Mouse (Mus musculus): ENCODE results near the gene Sstr5. TPM values are rescaled to one million over a fixed set of nuclear protein-coding genes. Genes with fewer than 3 reads are reported as not detected.

Sstr5 gene
- polyA plus RNA-seq (2015; fragmentation: Nextera tagmentation; extraction: Ambion mirVana) = 0.05 TPM in 1 of 2 replicates, not detected in the other

GRCm38 (mm10) chr17:25497013-25497412 is at the start of gene Sstr5:
Sstr5 (minus strand) TSS chr17:25497288.
- ATAC-seq = no peak
- Histone ChIP-seq H3K4me3 (ENCODE audit: low read depth, low read length) (no peak within 1 kb of the TSS), H3K9ac (replicated peaks; ENCODE audit: low read depth) (no peak within 1 kb of the TSS), H3K27me3 (replicated peaks; ENCODE audit: insufficient read depth, low read length) (peaks cover 15% of the 10 kb centered on the region), H3K9me3 (ENCODE audit: low read length) (no peaks in the 10 kb centered on the region), H3K4me2 (replicated peaks; ENCODE audit: low read depth, low read length) (no peak within 1 kb of the TSS), H3K27ac (ENCODE audit: low read length) (no peak within 1 kb of the TSS), H3K4me1 (ENCODE audit: insufficient read depth, low read depth, low read length) (no peaks in the 10 kb centered on the region), H3K36me3 (ENCODE audit: insufficient read depth, low read length) (no peaks in the 10 kb centered on the region)
- WGBS = 3% methylated on average over 17 of the region's 28 CpGs
- peak; percentile 26 for DNase-seq (ENCODE audit: low spot score)
- TF ChIP-seq EP300 (IDR thresholded peaks at IDR 0.05) (no peak), CTCF (IDR thresholded peaks at IDR 0.05) (no peak)

- ATAC-seq = no peak
- TF ChIP-seq CTCF (IDR thresholded peaks at IDR 0.05) = no peak
- TF ChIP-seq EP300 (IDR thresholded peaks at IDR 0.05) = no peak
- H3K36me3 ChIP-seq (ENCODE audit: insufficient read depth, low read length) = no peaks in the 10 kb centered on the region
- H3K9ac ChIP-seq (replicated peaks; ENCODE audit: low read depth) = no peak overlapping the region
- no peaks in the 10 kb centered on the region for H3K9me3 ChIP-seq (ENCODE audit: low read length)
- no peak for DNase-seq (ENCODE audit: low spot score)
- H3K4me1 ChIP-seq (ENCODE audit: insufficient read depth, low read depth, low read length) = no peaks in the 10 kb centered on the region
- H3K27ac ChIP-seq (ENCODE audit: low read length) = no peak overlapping the region
- no peak overlapping the region for H3K4me2 ChIP-seq (replicated peaks; ENCODE audit: low read depth, low read length)
- no peak overlapping the region for H3K4me3 ChIP-seq (ENCODE audit: low read depth, low read length)
- no peaks in the 10 kb centered on the region for H3K27me3 ChIP-seq (replicated peaks; ENCODE audit: insufficient read depth, low read length)
- 62% methylated on average over 4 of the region's 4 CpGs for WGBS
These were observed 44.7 kb upstream of the Sstr5 start for GRCm38 (mm10) chr17:25541768-25542167.

- H3K4me1 ChIP-seq (ENCODE audit: insufficient read depth, low read depth, low read length) = no peaks in the 10 kb centered on the region
- H3K27ac ChIP-seq (ENCODE audit: low read length) = no peak overlapping the region
- no peak overlapping the region for H3K9ac ChIP-seq (replicated peaks; ENCODE audit: low read depth)
- H3K27me3 ChIP-seq (replicated peaks; ENCODE audit: insufficient read depth, low read length) = no peaks in the 10 kb centered on the region
- H3K36me3 ChIP-seq (ENCODE audit: insufficient read depth, low read length) = no peaks in the 10 kb centered on the region
- no peak for ATAC-seq
- no peaks in the 10 kb centered on the region for H3K9me3 ChIP-seq (ENCODE audit: low read length)
- H3K4me2 ChIP-seq (replicated peaks; ENCODE audit: low read depth, low read length) = no peak overlapping the region
- TF ChIP-seq EP300 (IDR thresholded peaks at IDR 0.05) (no peak), CTCF (IDR thresholded peaks at IDR 0.05) (no peak)
- H3K4me3 ChIP-seq (ENCODE audit: low read depth, low read length) = no peak overlapping the region
- DNase-seq (ENCODE audit: low spot score) = no peak
- WGBS = 54% methylated on average over 5 of the region's 5 CpGs
These were observed 43.6 kb upstream of the Sstr5 start for GRCm38 (mm10) chr17:25540731-25541130.

- Histone ChIP-seq H3K9ac (replicated peaks; ENCODE audit: low read depth) (no peak overlapping the region), H3K36me3 (ENCODE audit: insufficient read depth, low read length) (no peaks in the 10 kb centered on the region), H3K4me2 (replicated peaks; ENCODE audit: low read depth, low read length) (no peak overlapping the region), H3K27ac (ENCODE audit: low read length) (no peak overlapping the region), H3K9me3 (ENCODE audit: low read length) (no peaks in the 10 kb centered on the region), H3K27me3 (replicated peaks; ENCODE audit: insufficient read depth, low read length) (no peaks in the 10 kb centered on the region), H3K4me1 (ENCODE audit: insufficient read depth, low read depth, low read length) (no peaks in the 10 kb centered on the region), H3K4me3 (ENCODE audit: low read depth, low read length) (no peak overlapping the region)
- TF ChIP-seq EP300 (IDR thresholded peaks at IDR 0.05) (no peak), CTCF (IDR thresholded peaks at IDR 0.05) (no peak)
- ATAC-seq (peak; percentile 46; the same call in 1 of the 2 replicates), DNase-seq (ENCODE audit: low spot score) (peak; percentile 47)
- 20% methylated on average over 27 of the region's 27 CpGs for WGBS
These were observed 42.1 kb upstream of the Sstr5 start for GRCm38 (mm10) chr17:25538945-25539875.

- Histone ChIP-seq H3K9me3 (ENCODE audit: low read length) (no peaks in the 10 kb centered on the region), H3K27ac (ENCODE audit: low read length) (no peak overlapping the region), H3K4me2 (replicated peaks; ENCODE audit: low read depth, low read length) (no peak overlapping the region), H3K36me3 (ENCODE audit: insufficient read depth, low read length) (no peaks in the 10 kb centered on the region), H3K4me1 (ENCODE audit: insufficient read depth, low read depth, low read length) (no peaks in the 10 kb centered on the region), H3K9ac (replicated peaks; ENCODE audit: low read depth) (no peak overlapping the region), H3K27me3 (replicated peaks; ENCODE audit: insufficient read depth, low read length) (no peaks in the 10 kb centered on the region), H3K4me3 (ENCODE audit: low read depth, low read length) (no peak overlapping the region)
- WGBS = 62% methylated on average over 8 of the region's 8 CpGs
- no peak for TF ChIP-seq CTCF (IDR thresholded peaks at IDR 0.05)
- no peak for TF ChIP-seq EP300 (IDR thresholded peaks at IDR 0.05)
- DNase-seq (ENCODE audit: low spot score) (no peak), ATAC-seq (no peak)
These were observed 33.4 kb upstream of the Sstr5 start for GRCm38 (mm10) chr17:25530357-25531022.

- no peaks in the 10 kb centered on the region for H3K27me3 ChIP-seq (replicated peaks; ENCODE audit: insufficient read depth, low read length)
- no peak overlapping the region for H3K4me3 ChIP-seq (ENCODE audit: low read depth, low read length)
- 74% methylated on average over 12 of the region's 12 CpGs for WGBS
- no peak overlapping the region for H3K4me2 ChIP-seq (replicated peaks; ENCODE audit: low read depth, low read length)
- no peak overlapping the region for H3K9ac ChIP-seq (replicated peaks; ENCODE audit: low read depth)
- H3K9me3 ChIP-seq (ENCODE audit: low read length) = no peaks in the 10 kb centered on the region
- H3K4me1 ChIP-seq (ENCODE audit: insufficient read depth, low read depth, low read length) = no peaks in the 10 kb centered on the region
- no peak overlapping the region for H3K27ac ChIP-seq (ENCODE audit: low read length)
- TF ChIP-seq CTCF (IDR thresholded peaks at IDR 0.05) (no peak), EP300 (IDR thresholded peaks at IDR 0.05) (no peak)
- DNase-seq (ENCODE audit: low spot score) (no peak), ATAC-seq (no peak)
- H3K36me3 ChIP-seq (ENCODE audit: insufficient read depth, low read length) = no peaks in the 10 kb centered on the region
These were observed 25.0 kb upstream of the Sstr5 start for GRCm38 (mm10) chr17:25522080-25522479.

Measured in lung, postnatal 0 days (tissue).